Mouse (Mus musculus) mature B cell (primary cell): ENCODE data around the gene Stk26.

Source experiments
- in situ Hi-C: fragments of 300-500 bp; cut with MboI; formaldehyde crosslinking; loops from 2 replicates; pipeline ENCODE4 v1.14.3; 2019

The Stk26 gene

GRCm38 (mm10) chrX:50840847-50841560 is at the start of gene Stk26:
Gene Stk26, plus strand, starts transcription at chrX:50841047.
- in situ Hi-C loops: loop anchor here (25.0 kb wide), 1 partner anchor 171 kb away; the partner anchor contains the start of gene Rap2c

DNA sequence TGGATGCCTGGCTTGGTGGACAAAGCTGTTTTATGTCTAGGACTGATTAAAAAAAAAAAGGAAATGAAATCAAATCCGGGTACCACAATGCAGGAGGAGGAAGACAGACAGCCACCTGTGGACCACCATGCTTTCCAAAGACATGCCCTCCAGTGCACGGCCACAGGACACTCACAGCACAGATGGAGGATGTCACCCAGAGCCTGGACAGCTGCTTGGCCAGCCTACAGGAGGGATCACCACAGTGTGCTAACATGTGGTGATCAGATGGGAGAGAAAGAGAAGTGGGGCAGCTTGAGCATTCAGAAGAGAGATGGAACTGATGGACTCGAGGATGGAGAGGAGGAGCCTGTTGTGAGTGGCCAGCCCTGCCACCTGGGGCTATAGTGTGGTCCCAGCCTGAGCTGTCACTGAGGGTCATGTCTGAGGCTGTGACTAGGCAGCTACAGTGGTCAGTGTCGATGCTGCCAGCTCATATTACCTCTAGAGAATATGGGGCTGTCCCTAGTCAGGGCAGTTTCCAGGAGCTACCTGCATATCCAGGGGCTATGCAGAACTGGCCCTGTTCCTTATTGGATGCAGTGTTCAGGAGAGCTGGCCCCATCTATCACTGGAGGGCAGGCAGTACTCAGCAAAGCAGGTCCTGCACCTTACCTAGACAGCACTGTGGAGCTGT is 47.7 kb upstream of the Stk26 start:
- in situ Hi-C loops: loop anchor here (25.0 kb wide), 1 partner anchor 106 kb away; no protein-coding TSS in a partner anchor

- in situ Hi-C loops: loop anchor here (25.0 kb wide), 1 partner anchor 110 kb away; no protein-coding TSS in a partner anchor
These were observed 43.0 kb upstream of the Stk26 start for GRCm38 (mm10) chrX:50797798-50798197.

- in situ Hi-C loops: loop anchor here (25.0 kb wide), 1 partner anchor 111 kb away; no protein-coding TSS in a partner anchor
These were observed 42.3 kb upstream of the Stk26 start for GRCm38 (mm10) chrX:50798571-50798970.

DNA sequence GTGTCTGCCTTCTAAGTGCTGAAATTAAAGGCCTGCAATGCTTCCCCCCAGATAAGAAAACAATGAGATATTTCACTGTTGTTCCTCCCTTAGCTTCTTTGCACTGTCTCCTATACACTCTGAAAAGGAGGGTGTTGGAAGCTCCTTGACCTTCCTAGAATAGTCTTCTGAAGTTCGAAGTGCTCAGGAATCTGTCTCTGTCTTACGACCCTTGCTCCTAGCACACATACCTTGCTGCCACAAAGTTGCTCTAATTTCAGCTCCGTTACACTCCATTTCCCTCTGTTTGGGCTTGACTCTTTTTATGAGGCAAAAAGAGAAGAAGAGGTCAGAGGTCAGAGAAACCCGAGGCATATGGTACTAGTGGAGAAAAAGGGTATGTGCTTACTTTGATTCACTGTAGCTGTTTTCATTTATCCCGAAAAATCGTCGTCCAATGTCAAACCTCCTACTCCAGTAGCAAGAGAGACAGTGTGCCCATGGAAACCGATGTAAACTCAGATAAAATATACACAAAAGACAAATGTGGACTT is 41.1 kb upstream of the Stk26 start:
- in situ Hi-C loops: loop anchor here (25.0 kb wide), 1 partner anchor 112 kb away; no protein-coding TSS in a partner anchor

DNA sequence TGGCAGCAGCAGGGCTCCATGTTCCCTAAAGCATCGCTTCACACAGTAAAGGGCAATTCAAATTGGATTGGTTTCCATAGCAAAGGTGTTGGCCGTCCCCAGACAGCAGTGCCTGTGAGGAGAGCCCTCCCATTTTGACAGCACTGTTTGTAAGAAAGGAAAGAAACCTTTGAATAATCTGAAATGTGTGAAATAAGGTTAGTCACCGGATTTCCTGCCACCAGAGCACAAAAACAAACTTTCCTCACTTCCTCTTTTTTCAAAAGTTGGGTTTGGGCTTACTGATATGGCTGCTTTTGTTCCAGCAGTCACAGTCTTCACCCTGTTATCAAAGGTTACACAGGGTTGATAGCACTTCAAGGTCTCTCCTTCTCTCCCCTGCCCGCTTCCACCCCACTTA is 35.2 kb upstream of the Stk26 start:
- in situ Hi-C loops: no loop called here

- in situ Hi-C loops: no loop called here
These were observed 17.0 kb upstream of the Stk26 start for GRCm38 (mm10) chrX:50823856-50824255.

DNA sequence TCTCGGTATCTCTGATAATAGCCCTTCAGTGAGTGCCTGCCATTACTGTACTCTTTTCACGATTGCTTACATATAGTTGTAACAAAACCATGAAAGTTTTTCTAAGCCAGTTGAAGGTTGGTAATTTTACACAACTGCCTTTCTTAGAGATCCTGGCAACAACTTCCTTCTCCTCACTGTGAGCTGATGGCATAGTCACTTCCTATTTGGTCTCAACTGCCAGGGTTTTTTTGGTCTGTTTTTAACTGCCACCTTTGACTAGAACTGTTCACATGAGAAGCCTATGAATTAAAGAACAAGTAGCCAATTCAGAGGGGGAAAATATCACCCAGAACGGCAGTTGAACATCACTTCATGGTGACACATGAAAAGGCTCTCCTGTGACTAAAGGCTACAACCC is 5.3 kb upstream of the Stk26 start:
- in situ Hi-C loops: loop anchor here (25.0 kb wide), 1 partner anchor 177 kb away; the partner anchor contains the start of gene Rap2c

DNA sequence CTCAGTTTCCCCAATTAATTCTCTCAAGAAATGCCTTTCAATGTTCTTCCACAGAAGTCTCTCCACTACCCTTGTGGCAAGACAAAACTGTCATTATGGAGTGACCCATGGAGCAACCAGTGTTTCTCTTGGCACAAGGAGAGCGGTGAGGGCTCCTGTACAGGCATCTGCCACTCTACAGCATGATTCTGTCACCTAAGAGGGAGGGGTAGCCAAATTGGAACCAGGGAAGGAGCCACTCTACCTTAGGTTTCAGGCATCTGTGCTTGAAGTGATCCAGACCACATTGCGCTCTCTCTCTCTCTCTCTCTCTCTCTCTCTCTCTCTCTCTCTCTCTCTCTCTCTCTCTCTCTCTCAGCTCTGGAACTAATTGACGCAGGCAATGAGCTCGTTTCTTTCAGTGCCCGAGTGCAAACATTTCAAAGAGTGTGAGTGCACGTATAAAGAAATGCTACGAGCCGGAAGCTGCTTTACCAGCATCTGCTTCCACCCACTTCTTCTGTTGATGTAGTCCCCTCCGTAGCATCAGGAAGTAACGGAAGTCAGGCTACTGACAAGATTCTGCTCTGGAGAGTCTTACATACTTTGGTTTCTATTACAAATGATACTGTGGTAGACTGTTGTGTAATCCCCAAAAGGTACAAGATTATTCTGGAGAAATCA is 4.7 kb upstream of the Stk26 start:
- in situ Hi-C loops: loop anchor here (25.0 kb wide), 1 partner anchor 176 kb away; the partner anchor contains the start of gene Rap2c

DNA sequence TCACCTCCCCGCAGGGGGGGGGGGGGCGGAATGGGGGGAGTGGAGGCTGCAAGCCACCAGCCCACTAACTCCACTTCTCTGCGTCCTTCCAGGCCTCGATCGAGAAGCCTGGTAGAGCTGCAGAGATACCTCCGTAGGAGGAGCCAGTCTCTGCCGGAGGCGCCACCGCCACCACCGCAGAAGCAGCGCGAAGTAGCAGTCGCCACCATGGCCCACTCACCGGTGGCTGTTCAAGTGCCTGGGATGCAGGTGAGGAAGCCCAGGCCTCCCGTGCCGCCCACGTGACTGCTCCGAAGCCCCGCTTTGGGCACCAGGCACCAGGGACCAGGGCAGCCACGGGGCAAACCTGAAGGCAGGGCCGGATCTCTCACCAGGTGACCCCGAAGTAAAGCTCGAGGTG is 740 bp downstream of the Stk26 start:
- in situ Hi-C loops: loop anchor here (25.0 kb wide), 1 partner anchor 171 kb away; the partner anchor contains the start of gene Rap2c

DNA sequence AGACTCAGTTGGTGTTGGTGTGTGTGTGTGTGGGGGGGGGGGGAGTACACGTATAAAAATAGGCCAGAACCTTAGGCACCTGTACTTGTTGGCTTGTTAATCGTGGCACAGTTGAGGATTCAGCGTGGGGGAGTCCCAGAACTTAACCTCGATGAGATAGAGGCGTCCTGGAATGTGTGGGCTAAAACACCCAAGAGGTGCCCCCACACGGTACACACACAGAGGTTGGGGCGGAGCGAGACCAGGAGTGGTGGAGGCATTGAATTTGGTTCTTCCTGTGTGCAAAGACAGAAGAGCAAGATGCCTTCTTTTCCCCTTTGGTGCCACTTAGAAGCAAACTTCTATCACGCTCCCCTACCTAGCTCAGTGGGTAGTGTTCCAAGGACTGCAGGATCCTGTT is 1.2 kb downstream of the Stk26 start:
- in situ Hi-C loops: loop anchor here (25.0 kb wide), 1 partner anchor 170 kb away; the partner anchor contains the start of gene Rap2c

DNA sequence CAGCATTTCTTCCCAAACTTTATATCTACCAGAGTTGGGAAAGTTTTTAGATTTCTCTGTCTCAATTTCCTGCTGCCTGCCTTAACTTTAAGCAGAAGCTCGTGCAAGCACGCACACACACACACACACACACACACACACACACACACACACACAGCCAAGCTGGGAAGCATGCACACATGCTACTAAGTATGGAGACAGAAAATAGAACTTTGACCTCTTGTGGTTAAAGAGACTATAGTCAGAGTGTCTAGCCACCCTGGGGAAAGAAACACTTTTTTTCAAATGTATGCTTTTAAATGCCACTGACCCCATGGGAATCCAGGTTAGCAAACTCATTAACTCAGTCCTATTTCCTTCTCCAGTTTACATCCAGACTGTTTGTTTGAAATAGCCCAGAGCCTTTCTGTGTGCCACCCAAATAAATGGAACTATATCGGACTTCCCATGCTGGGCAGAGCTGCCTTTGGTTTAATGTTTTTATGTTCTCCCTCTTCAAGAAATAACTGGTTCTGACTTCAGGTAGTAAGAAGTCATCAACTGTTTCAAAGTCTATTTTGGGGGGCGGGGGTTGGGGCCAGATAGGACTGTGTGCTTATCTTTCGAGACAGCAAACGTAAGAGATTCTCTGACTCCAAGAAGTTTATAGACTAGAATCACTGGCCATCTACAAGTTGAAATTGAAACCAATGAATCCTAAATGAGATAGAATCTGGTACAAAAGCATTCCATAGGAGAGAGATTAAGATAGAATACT is 9.8 kb downstream of the Stk26 start:
- in situ Hi-C loops: no loop called here

- in situ Hi-C loops: no loop called here
These were observed 22.9 kb downstream of the Stk26 start for GRCm38 (mm10) chrX:50863771-50864170.

DNA sequence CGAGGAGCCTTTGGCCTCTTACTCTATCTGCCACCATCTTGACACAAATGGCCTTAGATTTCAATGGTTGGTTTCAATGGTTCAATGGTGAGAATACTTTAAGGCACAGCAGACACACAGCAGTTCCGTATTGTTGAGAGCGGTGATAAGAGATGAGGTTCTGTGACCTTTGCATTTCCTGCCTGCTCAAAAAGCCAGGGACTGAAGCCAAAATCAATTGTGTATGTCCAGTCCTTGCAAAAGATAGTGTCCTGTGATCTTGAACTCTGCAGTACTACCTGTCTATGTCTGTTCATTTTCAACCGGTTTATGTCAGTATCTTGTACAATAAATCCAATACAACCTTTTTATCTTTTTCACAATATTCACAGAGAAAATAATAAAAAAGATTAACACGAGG is 23.9 kb downstream of the Stk26 start:
- in situ Hi-C loops: no loop called here

- in situ Hi-C loops: no loop called here
These were observed 33.6 kb downstream of the Stk26 start for GRCm38 (mm10) chrX:50874246-50875002.

DNA sequence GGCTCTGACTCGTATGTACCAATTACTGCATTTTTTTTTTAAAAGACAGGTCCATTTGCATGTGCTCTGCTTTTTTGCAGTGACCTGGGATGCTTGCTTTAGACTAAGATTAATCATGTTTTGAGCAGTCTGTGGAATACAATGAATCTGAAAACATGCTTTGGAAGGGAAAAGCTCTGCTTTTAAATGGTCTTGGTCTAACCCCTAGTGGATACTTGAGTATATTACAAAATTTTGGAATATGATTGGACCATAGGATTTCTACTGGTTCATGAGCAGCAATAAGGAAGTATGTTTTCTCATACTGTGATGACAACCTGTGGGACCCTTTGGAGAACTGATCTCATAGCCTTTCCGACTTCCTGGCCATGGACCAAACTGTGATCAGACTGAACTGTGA is 47.2 kb downstream of the Stk26 start:
- in situ Hi-C loops: loop anchor here (10.0 kb wide), 1 partner anchor 213 kb away; no protein-coding TSS in a partner anchor

GRCm38 (mm10) chrX:50903497-50903896 is 62.6 kb downstream of the Stk26 start:
- in situ Hi-C loops: no loop called here

DNA sequence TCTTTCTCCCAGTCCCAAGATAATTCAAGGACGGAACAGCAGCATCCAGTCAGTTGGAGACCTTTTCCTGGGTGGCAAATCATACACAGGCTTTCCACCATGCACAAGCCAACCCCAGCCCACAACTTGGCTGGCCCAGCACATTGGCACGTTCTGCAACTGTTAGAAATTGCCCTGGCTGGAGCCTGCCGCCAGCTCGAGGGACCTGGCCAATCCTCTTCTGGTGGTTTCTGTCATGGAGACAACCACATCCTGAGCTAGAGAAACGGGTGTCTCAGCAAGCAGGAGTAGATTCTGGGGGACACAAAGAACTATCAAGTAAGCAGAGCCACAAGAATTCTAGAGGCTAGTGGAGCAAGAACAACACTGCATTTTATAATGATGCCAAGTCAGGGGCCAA is 69.1 kb downstream of the Stk26 start:
- in situ Hi-C loops: no loop called here

DNA sequence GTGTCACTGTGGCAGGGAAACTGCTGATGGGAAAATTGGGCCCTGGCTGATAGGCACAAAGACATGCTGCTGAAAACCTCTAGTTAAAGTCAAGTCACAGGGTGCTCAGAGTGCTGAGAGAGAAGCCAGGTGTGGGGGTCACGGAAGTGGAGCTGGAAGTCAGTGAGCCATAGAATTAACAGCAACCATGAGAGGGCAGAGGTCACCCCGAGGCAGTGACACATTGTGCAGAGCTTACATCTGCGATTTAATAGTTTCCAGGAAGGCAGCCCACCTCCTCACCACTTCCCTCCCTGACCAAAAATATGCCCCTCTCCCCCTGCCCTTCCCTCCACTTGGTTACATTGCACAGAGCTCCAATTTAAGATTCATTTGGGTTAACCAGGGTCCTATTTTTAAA is 76.5 kb downstream of the Stk26 start:
- in situ Hi-C loops: no loop called here

DNA sequence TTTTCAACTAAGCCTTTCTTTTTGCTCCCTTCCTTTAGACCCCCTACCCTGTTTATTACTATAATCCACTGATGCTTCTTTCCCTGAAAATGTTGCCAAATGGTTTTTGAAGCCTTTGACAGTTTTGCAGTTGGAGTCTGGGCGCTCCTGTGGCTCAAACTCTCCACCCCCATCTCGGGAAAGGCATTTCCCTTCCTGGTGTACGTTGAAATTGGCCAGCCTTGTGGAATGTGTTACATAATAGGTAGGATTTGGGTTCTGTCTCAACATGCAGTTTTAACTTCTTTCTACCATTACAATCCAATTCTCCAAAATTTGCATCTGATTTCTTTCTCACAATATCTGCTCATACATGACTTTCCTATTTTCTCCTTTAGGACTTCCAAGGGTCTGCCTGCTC is 77.9 kb downstream of the Stk26 start:
- in situ Hi-C loops: no loop called here
